Mouse (Mus musculus) ovary, postnatal 14 days (tissue): Measurements from ENCODE around the gene Slc32a1.

Experiments used
- DNase-seq: peaks from one replicate; pipeline ENCODE4 v3.0.0; 2022; ENCODE audit warnings: low spot score

Slc32a1 gene

GRCm38 (mm10) chr2:158610488-158611325, at the start of gene Slc32a1:
Gene Slc32a1 (plus strand): TSS chr2:158610767.
- DNase-seq = no peak

GRCm38 (mm10) chr2:158560801-158561200, 49.8 kb upstream of the Slc32a1 start:
- no peak for DNase-seq

- DNase-seq = no peak
Observed at GRCm38 (mm10) chr2:158561371-158562144, 49.0 kb upstream of the Slc32a1 start.

GRCm38 (mm10) chr2:158570421-158571081, 40.0 kb upstream of the Slc32a1 start:
- peak; percentile 53 for DNase-seq

GRCm38 (mm10) chr2:158579979-158580378, 30.6 kb upstream of the Slc32a1 start:
- no peak for DNase-seq

- peak; percentile 42 for DNase-seq
Observed at GRCm38 (mm10) chr2:158584621-158585358, 25.8 kb upstream of the Slc32a1 start.

GRCm38 (mm10) chr2:158588524-158589271, 21.9 kb upstream of the Slc32a1 start:
- no peak for DNase-seq

- no peak for DNase-seq
Observed at GRCm38 (mm10) chr2:158590495-158590894, 20.1 kb upstream of the Slc32a1 start.

GRCm38 (mm10) chr2:158591286-158591685, 19.3 kb upstream of the Slc32a1 start:
- DNase-seq = no peak

GRCm38 (mm10) chr2:158593371-158593770, 17.2 kb upstream of the Slc32a1 start:
- no peak for DNase-seq

- peak; percentile 18 for DNase-seq
Observed at GRCm38 (mm10) chr2:158595103-158595502, 15.5 kb upstream of the Slc32a1 start.

GRCm38 (mm10) chr2:158595577-158595976, 15.0 kb upstream of the Slc32a1 start:
- DNase-seq = no peak

GRCm38 (mm10) chr2:158596803-158597202, 13.8 kb upstream of the Slc32a1 start:
- DNase-seq = no peak

- no peak for DNase-seq
Observed at GRCm38 (mm10) chr2:158600517-158600916, 10.1 kb upstream of the Slc32a1 start.

GRCm38 (mm10) chr2:158601326-158601725, 9.2 kb upstream of the Slc32a1 start:
- no peak for DNase-seq

GRCm38 (mm10) chr2:158602663-158603062, 7.9 kb upstream of the Slc32a1 start:
- no peak for DNase-seq

- DNase-seq = no peak
Observed at GRCm38 (mm10) chr2:158606511-158606964, 4.0 kb upstream of the Slc32a1 start.

- DNase-seq = no peak
Observed at GRCm38 (mm10) chr2:158609681-158610080, 886 bp upstream of the Slc32a1 start.

GRCm38 (mm10) chr2:158611326-158611719, 756 bp downstream of the Slc32a1 start:
- no peak for DNase-seq

GRCm38 (mm10) chr2:158611726-158612670, 1.4 kb downstream of the Slc32a1 start:
- no peak for DNase-seq
